24 mouse cellular contexts compared by ENCODE assay signal in genomic region chr12:54577235-54577634, GRCm38 (mm10).
A peak's percentile ranks its signal among the peaks of the same experiment; 100 is the strongest.
DNase-seq lines count a peak whose midpoint lies in the region; ATAC-seq and TF ChIP-seq lines count a peak whose summit lies in the region.
"Had no signal": no experiment of that assay in that cellular context is flagged by ENCODE, and none has a peak within 500 bp of the region (broad histone marks: within the 10 kb centered on the region; RNA-seq: fewer than 3 reads in every experiment).

No protein-coding gene starts in this region.

- H3K27me3 ChIP-seq in liver, postnatal 0 days (ENCODE audit: insufficient read depth, low read length) = no peaks in the 10 kb centered on the region
- H3K27me3 ChIP-seq: forebrain, embryonic 15.5 days; heart, embryonic 12.5 days; limb, embryonic 12.5 days; neural tube, embryonic 15.5 days had no signal

- no peak for TF ChIP-seq POLR2A in lung, adult 2 months (IDR thresholded peaks at IDR 0.05; ENCODE audit: borderline replicate concordance, extremely low read depth, low read depth, low read length)

- H3K36me3 ChIP-seq in liver, postnatal 0 days (replicated peaks; ENCODE audit: insufficient read depth, low read length) = no peaks in the 10 kb centered on the region
- H3K36me3 ChIP-seq: embryonic facial prominence, embryonic 10.5 days; forebrain, embryonic 15.5 days; heart, embryonic 12.5 days; hindbrain, embryonic 10.5 days; limb, embryonic 12.5 days; midbrain, embryonic 10.5 days; neural tube, embryonic 15.5 days had no signal

- ATAC-seq in liver, postnatal 0 days = no peak
- ATAC-seq: forebrain, embryonic 15.5 days; hindbrain, postnatal 0 days; intestine, embryonic 16.5 days; midbrain, embryonic 16.5 days had no signal

- H3K4me2 ChIP-seq in liver, postnatal 0 days (ENCODE audit: low read depth, low read length) = no peak overlapping the region
- H3K4me2 ChIP-seq: forebrain, embryonic 15.5 days; heart, embryonic 12.5 days; limb, embryonic 12.5 days; liver, embryonic 11.5 days; neural tube, embryonic 15.5 days had no signal

- no peak for TF ChIP-seq CTCF in lung, adult 2 months (IDR thresholded peaks at IDR 0.05; ENCODE audit: insufficient read depth, low read length)
- no peak for TF ChIP-seq CTCF in liver, postnatal 0 days (IDR thresholded peaks at IDR 0.05; ENCODE audit: low read depth)

- no peak overlapping the region for H3K27ac ChIP-seq in liver, postnatal 0 days (ENCODE audit: low read depth)
- H3K27ac ChIP-seq: embryonic facial prominence, embryonic 10.5 days; forebrain, embryonic 15.5 days; hindbrain, embryonic 10.5 days; hindbrain, postnatal 0 days; limb, embryonic 12.5 days; midbrain, embryonic 10.5 days; neural tube, embryonic 15.5 days had no signal

- WGBS in lung, adult 2 months = 21% methylated on average over 5 of the region's 5 CpGs
- 30% methylated on average over 5 of the region's 5 CpGs for WGBS in liver, postnatal 0 days (ENCODE audit: insufficient replicate concordance)

- no peak overlapping the region for H3K4me3 ChIP-seq in lung, adult 2 months (replicated peaks; ENCODE audit: extremely low read depth, low read depth, low read length)
- H3K4me3 ChIP-seq in liver, postnatal 0 days (ENCODE audit: low read depth, low read length) = no peak overlapping the region
- H3K4me3 ChIP-seq: embryonic facial prominence, embryonic 10.5 days; forebrain, embryonic 15.5 days; heart, embryonic 12.5 days; hindbrain, embryonic 10.5 days; limb, embryonic 12.5 days; midbrain, embryonic 10.5 days; neural tube, embryonic 15.5 days had no signal

- H3K9ac ChIP-seq in liver, postnatal 0 days (replicated peaks) = no peak overlapping the region
- H3K9ac ChIP-seq: forebrain, embryonic 15.5 days; heart, embryonic 12.5 days; limb, embryonic 12.5 days; neural tube, embryonic 15.5 days had no signal

- H3K9me3 ChIP-seq in liver, postnatal 0 days (ENCODE audit: low read length) = no peaks in the 10 kb centered on the region; the same call in 1 of the 2 replicates
- H3K9me3 ChIP-seq: embryonic facial prominence, embryonic 10.5 days; forebrain, embryonic 15.5 days; limb, embryonic 12.5 days; midbrain, embryonic 10.5 days; neural tube, embryonic 15.5 days had no signal

- no peak for TF ChIP-seq EP300 in liver, postnatal 0 days (IDR thresholded peaks at IDR 0.05; ENCODE audit: low read depth)

- peak; percentile 4 for DNase-seq in lung, postnatal 25 days (ENCODE audit: low spot score)
- no peak for DNase-seq in lung, adult 2 months
- DNase-seq in ZHBTc4 (ENCODE audit: low read depth, low spot score) = peak; percentile 25
- DNase-seq in embryo, embryonic 9.5 days (ENCODE audit: extremely low spot score) = peak; percentile 6
- DNase-seq in liver, postnatal 0 days = no peak
- no peak for DNase-seq in retina, postnatal 1 day
- no peak for DNase-seq in Muller cell, postnatal 12 days (ENCODE audit: inconsistent ontology term)
- DNase-seq: cerebellum, adult 18-20 months; cerebellum, postnatal 25 days; gastrocnemius, postnatal 10 days; heart, adult 11 months; lung, postnatal 4 days; thymus, adult 18-20 months had no signal

- H3K4me1 ChIP-seq in lung, adult 2 months (ENCODE audit: control insufficient read depth, insufficient read depth, low read length) = no peaks in the 10 kb centered on the region
- no peaks in the 10 kb centered on the region for H3K4me1 ChIP-seq in liver, postnatal 0 days (ENCODE audit: insufficient read depth)
- H3K4me1 ChIP-seq: forebrain, embryonic 15.5 days; heart, embryonic 12.5 days; hindbrain, embryonic 10.5 days; limb, embryonic 12.5 days; midbrain, embryonic 10.5 days; neural tube, embryonic 15.5 days had no signal

Comparison
In these comparisons a context has a peak if more than half of its experiments do, and no peak if none do; other contexts are left out.
1. DNase-seq: peak in lung, postnatal 25 days (single experiment), ZHBTc4 (single experiment) and embryo, embryonic 9.5 days (single experiment); none in lung, adult 2 months (single experiment), liver, postnatal 0 days (single experiment), retina, postnatal 1 day (single experiment) and Muller cell, postnatal 12 days (single experiment).